Mouse (Mus musculus) CD4-positive helper T cell, adult 2 months (primary cell): Measurements from ENCODE around the gene Fkbp5.

Experiments
- DNase-seq: peaks from one replicate; pipeline ENCODE4 v3.0.0-alpha.2; 2012; ENCODE audit warnings: low read depth, missing footprints, low spot score

Gene Fkbp5

DNA sequence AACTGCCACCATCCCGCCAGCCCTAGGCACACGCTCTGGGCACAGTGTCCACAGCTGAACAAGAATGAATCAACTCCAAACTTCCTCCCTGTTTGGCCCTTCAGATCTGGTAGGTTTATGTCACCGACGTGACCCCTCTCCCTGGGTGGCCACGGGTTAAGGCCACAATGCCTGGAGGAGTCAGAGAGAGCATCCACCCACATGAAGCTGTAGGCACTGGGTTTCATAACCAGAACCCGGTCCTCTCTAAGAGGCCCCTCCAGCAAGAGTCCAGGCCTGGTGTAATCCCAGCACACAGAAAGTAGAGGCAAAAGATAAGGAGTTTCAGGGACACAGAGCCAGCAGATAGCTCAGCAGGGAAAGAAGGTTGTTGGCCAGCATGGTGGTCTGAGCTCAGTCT is 13.1 kb downstream of the Fkbp5 start:
- no peak for DNase-seq

DNA sequence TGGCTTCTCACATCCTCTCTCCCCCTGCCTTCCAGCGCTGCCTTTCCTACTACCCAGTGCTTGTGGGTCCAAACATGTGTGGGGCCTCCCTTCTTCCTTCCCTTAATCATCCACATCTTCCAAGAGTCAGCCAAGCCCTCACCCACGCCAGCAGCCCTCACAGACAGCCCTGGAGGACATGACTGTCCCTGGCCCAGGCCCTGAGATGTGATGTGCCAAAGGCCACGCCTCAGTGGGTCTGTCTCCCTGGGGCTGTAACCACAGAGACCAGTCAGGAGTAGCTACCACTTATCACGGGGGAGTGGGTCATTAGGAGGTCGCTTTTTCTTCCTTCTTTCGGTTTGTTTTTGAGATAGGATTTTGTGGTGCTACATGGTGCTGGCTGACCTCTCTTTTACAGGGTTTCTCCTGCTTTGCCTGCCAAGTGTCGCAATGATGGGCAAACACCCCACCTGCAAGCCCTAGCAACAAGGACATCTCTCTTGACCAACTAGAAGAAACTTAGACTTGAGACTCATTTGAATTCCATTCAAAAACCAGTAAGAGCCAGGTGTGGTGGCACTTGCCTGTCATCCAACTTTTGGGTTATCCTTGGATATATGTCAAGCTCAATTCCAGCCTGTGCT is 15.0 kb downstream of the Fkbp5 start:
- no peak for DNase-seq

DNA sequence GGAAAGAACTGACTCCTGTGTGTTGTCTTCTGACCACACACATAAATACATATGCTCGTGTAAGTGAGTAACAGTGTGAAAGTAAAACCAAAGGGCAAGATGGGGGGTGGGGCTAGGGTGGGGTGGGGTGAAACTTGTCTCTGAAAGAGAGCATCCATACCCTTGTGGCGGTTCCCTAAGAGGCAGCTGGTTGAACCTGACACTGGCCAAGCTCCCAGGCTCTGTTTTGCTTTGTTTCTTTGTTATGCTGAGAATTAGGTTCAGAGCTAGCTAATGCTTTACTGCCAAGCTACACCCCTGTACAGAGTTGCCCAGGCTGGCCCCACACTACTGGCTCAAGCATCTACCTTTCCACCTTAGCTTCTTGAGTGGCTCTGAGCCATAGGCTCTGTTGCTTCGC is 16.9 kb downstream of the Fkbp5 start:
- no peak for DNase-seq

DNA sequence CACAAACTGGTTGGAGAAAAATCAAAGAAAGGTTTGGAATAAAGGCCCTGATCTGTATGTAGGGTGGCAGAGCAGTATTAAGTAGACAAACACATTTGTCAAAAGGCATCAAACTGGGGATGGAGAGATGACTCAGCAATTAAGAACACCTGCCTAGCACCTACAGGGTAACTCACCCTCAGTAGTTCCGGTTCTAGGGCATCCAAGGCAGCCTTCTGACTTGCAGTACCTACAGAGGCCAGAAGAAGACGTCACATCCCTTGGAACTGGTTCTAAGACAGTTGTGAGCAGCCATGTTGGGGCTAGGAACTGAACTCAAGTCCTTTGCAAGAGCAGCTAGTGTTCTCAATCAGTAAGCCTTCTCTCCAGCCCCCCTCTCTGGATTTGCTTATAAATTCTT is 18.1 kb downstream of the Fkbp5 start:
- DNase-seq = no peak

DNA sequence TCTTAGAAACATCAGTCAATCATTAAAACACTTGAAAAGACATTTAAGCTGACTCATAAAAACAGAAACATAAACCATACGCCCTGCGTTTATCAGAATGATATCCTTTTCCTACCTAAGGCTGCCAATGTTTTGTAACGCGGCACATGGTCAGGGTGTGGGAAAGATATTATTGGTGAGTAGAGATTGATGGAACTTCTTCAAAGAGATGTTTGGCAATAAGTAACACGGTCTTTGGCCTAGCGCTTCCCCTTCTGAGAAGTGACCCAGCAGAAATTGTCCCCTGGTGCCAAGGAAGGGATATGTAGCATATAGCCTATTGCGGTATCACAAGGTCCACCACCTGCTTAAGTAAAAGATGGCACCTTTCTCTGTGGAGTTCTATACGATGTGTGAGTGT is 21.5 kb downstream of the Fkbp5 start:
- DNase-seq = no peak

DNA sequence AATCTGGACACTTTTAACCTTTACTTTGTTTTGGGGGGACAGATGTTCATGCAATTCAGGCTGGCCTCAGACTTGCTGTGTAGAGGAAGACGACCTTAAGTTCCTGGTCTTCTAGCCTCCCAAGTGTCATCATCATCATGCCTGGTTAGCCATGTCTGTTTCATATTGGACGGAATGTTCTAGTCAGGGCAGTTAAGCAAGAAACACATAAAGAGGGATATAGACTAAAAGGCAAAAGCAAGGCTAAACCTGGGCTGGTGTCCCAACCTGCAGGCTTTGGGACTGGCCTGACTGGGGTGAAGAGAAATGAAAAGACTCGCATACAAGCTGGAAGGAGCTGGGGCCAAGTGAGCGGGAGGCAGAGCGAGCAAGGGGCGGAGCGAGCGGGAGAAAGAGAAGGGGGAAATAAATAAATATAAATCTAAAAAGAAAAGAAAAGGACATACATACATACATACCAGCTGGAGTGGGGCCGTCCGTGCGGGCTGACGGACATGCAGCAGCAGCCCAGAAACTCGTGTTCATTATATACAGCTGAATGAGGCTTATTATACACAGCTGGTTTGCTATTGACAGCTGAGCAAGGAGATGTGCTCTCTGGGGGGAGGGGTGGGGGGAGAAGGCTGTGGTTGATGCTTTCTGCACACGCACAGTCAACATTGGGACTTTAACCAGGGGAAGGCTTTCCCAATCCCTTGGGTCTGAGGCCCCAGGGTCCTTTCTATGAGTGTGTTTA is 26.1 kb downstream of the Fkbp5 start:
- DNase-seq = no peak

DNA sequence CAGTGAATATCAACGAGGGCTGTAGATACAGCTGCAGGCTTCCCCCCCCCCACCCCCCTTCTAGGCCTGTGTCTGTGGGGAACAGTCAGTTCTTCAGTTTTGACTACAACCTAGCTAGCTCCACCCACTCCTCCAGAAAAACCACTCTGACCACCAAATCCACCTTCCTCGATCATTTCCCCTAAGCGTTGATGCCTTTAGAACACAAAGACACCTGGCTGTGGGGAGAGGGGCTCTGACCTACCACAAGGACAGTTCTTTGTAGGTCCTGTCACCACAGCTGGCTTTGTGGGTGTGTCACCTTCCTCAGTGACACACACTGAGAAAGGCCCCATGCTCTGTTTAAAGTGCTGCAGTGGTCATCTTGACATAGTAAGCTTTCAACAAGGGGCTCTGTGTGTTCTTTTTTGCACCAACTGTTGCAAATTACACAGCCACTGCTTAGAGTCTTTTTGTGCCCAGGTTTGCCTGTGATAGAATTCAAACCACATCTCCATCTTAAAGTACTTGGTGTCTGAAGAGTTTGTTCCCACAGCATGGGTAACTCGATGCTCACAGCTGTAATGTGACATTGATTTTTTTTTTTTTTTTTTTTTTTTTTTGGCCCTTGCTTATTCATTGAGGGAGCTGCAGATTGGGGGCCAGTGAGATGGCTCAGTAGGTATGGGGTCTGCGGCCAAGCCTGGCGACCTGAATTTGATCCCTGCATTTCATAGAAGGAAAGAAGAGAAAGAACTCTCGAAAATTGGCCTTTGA is 28.9 kb downstream of the Fkbp5 start:
- DNase-seq = peak; percentile 70

DNA sequence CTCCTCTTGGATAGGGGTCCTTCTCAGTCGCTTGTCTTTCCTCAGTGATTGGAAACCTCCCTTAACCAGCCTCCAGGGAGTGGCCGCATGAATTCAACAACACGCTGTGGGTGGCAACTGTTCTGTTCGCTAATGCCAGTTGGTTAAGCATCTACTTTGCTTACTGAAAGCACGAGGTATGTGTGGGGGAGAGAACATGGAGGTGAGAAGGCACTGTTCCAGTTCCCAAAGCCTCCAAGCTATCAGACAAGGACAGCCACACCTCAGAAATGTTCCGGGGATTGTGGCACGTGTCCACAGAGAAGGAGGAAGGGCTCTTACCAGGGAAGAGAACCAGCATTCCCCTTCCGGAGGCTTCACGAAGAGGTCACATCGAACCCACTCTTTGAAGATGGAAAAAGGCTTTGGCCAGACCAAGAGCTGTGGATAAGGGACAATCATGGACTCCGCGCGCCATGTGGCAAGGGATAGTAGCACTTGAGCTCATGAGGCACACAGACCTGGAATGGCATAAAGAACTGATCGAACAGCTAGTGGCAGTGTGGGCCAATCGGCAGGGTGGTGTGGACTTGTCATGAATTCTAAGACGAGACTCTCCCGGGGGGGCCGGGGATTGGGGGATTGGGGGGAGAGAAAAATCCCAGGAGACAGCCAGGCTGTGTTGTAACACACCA is 29.6 kb downstream of the Fkbp5 start:
- DNase-seq = peak; percentile 21

DNA sequence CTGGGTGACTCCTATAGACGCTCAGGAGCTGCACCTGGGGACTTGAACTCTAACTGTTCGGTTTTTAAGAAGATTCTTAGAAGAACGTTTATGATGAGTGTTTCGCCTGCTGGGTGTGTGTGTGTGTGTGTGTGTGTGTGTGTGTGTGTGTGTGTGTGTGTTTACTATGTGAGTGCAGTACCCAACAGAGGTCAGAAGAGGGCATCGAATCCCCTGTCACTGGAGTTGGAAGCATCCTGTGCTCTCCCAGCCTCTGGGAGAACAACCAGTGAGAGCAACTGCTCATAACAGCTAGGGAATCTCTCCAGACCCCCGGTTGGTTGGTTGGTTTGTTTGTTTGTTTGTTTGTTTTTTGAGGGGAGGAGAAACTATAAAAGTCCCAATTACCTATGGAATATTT is 30.6 kb downstream of the Fkbp5 start:
- DNase-seq = no peak

DNA sequence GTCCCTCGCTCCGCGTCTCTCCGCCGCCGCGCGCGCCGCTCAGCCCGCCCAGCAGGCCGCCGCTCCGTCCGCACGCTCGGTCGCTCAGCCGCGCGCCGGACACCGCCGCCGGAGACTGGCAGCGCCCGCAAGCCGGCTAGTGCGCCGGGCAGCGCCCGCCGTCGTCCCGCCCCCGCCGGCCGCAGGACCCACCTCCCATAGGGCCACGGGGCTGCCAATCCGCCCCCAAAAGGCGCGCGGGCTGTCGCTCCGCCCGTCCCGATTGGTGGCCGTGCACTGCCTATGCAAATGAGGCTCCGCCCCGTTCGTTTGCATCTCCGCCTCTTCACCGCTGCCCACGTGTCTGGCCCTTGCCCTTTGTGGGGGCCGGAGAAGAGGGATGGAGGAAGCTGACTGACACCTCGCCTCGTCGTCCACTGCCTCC is 31.3 kb downstream of the Fkbp5 start:
- DNase-seq = peak; percentile 95

DNA sequence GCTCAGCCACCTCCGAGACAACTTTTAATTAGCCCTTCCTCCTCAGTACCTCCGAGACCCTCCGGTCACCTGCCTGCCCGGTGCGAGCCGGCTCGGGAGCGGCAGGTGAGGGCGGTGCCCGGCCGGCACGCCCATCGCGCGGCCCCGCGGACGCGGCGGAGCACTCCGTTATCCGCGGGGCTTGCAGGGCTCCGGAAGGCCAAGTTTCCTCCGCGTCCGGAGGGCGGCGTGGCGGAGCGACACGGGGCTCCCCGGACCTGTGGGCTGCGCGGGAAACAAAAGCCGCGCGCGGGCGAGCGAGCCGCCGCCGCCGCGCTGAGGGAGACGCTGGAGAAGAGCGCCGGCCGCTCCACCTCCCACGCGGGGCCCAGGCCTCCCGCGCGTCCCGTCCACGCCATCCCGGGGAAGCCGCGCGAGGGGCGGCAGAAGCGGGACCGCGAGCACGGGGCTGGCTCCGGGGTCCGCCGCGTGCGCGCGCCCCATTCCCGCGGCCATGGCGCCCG is 31.8 kb downstream of the Fkbp5 start:
- peak; percentile 72 for DNase-seq

DNA sequence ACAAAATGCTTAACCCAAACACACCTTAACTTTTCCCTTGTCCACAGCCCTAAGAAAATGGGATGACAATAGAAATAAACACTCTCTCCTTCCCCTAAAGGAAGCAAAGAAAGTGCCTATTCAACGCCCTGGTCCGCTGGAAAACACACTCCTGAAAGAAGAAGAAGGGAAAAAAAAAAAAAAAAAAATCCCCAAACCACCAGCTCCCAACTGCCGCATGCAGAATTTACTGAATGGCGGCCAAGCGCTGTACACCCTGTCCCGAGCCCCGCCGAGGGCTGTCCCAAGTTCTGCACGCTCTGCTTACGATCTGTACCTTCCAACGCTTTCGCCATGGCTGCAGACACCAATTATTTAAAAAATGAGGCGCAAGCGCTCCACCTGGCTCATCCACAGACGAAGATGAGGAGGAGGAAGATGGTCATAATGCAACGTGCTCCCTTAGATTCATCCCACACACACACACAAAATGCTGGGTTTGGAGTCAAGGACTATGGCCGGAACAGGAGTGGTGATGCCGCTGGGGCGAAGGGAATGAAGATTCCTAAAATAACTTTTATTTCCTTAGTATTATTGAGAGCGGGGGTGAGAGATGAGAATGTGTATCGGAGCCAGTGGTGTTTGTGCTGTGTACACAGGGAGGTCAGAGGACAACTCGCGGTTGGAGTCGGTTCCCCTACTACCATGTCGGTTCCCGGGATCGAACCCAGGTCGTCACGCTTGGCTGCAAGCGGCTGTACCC is 32.5 kb downstream of the Fkbp5 start:
- DNase-seq = peak; percentile 38

DNA sequence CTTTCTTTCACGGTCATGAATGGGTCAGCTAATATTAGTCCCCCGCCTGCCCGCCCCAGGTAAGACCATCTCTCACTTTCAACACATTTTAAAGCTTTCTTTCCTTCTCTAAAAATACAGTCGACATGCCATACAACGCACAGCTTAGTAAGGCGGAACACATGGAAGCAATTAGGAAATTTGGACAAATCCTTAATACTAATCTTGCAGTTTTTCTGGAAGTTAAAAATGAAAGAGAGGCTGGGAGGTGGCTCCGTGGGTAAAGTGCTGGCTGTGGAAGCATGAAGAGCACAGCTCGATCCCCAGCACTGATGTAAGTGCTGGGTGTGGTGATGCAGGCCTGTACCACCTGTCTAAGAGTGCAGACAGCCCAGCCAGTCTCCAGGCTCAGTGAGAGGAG is 39.9 kb downstream of the Fkbp5 start:
- no peak for DNase-seq

DNA sequence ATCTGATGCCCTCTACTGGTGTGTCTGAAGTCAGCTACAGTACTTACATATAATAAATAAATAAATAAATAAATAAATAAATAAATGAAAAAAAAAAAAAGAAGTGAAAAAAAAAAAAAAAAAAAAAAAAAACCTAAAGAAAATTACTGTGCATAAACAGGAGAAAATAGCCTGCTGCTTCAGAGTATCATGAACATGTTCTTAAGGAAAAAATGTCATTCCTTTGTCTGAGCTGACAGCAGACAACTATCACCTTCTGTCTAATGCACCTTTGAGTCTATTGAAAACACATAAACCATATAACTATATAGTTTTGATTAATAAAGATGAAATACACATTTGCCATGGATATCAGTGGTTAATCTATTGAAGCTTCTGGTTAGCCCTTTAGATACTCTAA is 40.9 kb downstream of the Fkbp5 start:
- DNase-seq = no peak

DNA sequence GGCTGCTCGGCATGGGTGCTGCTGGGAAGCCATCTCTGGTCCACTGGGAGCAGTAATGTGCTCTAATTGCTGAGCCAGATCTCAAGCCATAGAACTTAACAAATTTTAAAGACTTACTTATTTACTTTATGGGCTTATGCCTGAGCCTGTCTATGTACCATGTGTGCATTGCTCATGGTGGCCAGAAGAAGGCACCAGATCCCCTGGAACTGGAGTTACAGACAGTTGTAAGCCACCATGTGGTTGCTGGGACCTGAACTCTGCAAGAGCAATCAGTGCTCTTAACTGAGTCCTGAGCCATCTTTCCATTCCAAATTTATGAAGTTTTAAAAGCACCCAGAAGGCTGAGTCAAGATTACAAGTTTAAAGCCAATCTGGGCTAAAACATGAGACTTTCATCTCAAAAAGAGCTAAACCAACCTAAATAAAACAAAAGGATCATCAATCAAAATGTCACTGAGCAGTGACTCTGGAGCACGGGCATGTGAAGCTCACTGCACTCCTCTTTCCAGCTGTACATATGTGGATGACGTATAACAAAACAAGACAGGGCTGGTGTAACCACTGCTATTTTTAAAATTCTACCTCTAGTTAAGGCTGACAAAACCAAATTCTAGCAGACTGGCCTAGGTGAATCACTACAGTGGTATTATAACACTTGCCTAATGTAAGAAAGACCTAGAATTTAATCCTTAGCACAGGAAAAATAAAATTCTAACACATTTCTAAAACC is 41.6 kb downstream of the Fkbp5 start:
- peak; percentile 28 for DNase-seq

DNA sequence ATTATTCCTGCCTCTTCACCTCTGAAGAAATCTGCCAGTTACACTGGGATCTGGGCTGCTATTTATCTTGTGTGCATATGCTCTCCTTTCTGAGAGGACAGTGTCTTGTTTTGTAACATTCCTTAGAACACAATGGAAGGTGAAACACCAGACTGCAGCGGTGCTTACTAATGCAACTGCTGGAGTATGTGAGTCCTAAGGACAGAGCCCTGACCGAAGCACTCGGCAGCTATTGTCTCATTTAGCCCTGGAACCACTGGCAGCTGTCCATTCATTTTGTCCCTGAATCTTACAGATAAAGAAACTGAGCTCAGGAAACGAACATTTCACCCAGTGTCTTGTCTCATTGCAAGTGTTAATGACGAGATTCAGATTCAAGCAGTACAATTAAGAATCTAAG is 44.6 kb downstream of the Fkbp5 start:
- no peak for DNase-seq

DNA sequence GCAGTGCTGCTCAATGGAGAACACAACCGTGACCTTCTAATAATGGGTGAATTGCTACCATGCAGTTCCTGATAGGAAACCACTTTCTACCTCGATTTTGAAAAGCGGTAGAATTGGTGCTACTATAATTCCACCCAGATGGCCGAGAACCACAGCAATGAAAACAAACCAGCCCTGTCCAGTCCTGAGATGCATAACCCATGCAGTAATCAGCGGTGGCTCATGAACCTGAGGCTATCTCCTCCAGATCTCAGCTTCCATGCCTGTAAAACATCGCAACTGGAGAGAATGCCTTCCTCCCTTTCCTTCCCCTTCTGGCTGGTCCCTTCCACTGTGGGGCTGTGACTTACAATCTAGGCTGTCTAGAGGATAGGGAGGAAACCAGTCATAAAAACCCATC is 46.5 kb downstream of the Fkbp5 start:
- no peak for DNase-seq

DNA sequence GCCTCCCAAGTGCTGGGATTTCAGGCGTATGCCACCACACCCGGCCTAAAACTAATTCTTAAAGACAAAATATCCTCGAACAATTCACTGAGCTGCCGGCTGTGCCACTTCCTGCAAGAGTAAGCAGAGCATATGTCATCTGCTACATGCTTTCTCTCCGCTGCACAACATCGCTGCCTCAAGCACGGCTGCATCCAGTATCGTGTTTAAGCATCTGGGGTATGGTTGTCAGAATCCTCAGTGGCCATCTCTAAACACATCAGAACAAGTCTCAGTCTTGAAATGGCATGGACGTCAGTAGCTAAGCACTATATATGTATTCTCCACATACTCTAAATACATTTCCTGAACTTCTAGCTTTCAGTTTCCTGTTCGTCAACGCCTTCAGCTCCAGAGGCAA is 49.6 kb downstream of the Fkbp5 start:
- DNase-seq = peak; percentile 58

DNA sequence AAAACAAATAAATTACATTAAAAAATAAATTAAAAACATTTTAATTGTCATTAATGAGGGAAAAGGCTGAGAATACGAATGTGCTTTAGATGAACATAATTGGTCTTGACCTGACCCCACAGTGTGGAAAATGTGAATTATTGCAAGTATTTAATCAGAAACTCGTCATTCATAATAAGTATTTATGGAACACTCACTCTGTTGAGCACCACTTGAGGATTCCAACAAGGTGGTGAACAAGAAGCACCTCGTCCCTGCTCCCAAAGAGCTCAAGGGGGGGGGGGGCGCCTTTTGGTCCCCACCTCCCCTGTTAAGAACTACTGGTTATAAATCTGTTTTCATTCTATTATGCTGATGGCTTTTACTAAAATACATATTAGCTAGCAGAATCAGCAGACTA is 51.4 kb downstream of the Fkbp5 start:
- DNase-seq = no peak

DNA sequence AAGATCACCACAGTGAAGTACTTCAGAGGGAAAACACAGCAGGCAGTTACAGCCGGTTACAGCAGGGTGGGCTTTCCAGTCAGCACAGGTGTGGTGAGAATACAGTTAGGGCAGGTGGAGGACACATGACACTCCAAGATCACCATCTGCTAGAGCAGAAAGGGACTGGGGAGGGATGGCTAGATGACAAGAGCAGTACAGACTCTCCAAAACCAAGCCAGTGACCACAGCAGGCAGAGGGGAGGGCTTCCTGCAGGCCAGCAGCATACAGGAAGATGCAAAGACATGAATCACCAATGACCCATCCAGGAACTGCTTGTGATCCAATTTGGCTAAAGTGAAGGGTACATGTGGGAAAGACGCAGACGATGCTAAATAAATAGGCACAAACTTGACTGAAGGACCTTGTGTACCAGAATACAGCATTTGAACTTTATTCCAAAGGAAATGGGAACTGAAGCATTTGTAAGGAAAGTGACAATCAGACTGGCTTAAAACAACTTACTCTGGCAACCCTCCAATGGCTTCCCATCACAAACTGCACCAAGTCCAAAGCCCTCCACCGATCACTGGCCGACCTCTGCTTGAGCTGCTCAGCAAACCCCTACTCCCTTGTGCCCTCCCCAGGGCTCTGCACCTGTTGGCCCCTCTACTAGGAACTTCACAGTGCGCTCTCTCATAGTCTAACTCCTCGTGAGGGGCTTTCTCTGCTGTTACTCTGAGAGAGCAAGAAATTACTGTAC is 53.5 kb downstream of the Fkbp5 start:
- DNase-seq = no peak
